Mouse (Mus musculus): Measurements from ENCODE around the gene Relt. TPM values are rescaled to one million over a fixed set of nuclear protein-coding genes. Genes with fewer than 3 reads are reported as not detected.

Relt gene
- total RNA-seq, 1 experiment = 16.1 TPM

DNA sequence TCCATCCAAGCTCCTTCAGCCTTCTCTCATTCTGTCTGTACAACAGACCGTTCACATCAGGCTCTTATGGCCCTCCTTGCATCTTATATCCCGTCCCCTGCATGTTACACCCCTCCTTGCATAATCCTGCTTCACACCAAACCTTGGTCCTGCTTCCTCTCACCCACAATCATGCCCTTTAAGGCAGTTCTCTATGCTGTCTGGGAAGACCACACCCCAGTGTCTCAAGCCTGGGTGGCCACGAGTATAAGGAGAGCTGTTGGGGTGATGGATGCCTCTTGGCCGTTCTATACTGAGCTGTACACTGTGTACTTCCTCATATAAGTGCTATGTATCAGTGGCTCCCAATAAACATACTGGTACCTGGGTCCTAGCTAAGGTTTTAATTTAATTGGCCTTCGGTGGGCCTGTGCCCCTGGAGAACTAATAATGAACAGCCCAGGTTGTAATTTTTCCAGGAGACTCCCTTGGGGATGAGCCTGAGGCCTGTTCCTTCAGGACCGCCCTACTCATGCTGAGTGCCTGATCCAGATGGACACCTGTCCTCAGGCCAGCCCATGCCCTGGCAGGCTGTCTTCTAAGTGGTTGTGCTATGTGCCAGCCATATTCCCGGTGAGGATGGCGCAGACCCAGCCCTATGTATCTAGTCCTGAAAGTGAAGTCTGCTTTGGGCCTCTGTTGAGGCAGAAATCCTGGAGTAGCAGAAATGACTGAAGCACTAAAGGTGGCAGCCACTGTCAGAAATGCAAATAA, 6.8 kb upstream of the Relt start:
- Histone ChIP-seq H3K9me3 (ENCODE audit: control insufficient read depth, insufficient read depth, low read depth, low read length) (no peaks in the 10 kb centered on the region), H3K4me1 (ENCODE audit: control insufficient read depth in 2 of 2, insufficient read depth in 2 of 2, low read length in 2 of 2, poor library complexity in 1 of 2) (no peaks in the 10 kb centered on the region; a peak in 1 of 4 replicates), H3K36me3 (ENCODE audit: control insufficient read depth, insufficient read depth, low read length, poor library complexity, severe bottlenecking) (peaks cover 12% of the 10 kb centered on the region; the same call in 1 of the 2 replicates), H3K9ac (ENCODE audit: insufficient read depth, low read depth, low read length, poor library complexity, severe bottlenecking) (no peak overlapping the region), H3K27ac (ENCODE audit: insufficient read depth, low read depth, low read length, poor library complexity, severe bottlenecking) (no peak overlapping the region), H3K4me3 (ENCODE audit: insufficient read depth in 1 of 2, low read depth in 1 of 2, low read length in 2 of 2, poor library complexity in 1 of 2, severe bottlenecking in 1 of 2) (no peak overlapping the region)
- no peak for TF ChIP-seq ZC3H11A (IDR thresholded peaks at IDR 0.05; ENCODE audit: borderline replicate concordance, low read depth, low read length)
- TF ChIP-seq MAFK (IDR thresholded peaks at IDR 0.05; ENCODE audit: insufficient read depth, low read depth, low read length) = no peak
- no peak for TF ChIP-seq HCFC1 (IDR thresholded peaks at IDR 0.05; ENCODE audit: borderline replicate concordance, insufficient read depth, low read length)
- TF ChIP-seq CHD2 (IDR thresholded peaks at IDR 0.05; ENCODE audit: low read depth, low read length) = no peak
- TF ChIP-seq ZNF384 (IDR thresholded peaks at IDR 0.05; ENCODE audit: low read depth, low read length) = no peak
- in situ Hi-C loops (cut with MboI; ENCODE audit: low sequenced_read_pairs in 2 of 2, unreplicated experiment in 2 of 2) = no loop called here
- DNase-seq (ENCODE audit: low read depth, low spot score) = no peak

DNA sequence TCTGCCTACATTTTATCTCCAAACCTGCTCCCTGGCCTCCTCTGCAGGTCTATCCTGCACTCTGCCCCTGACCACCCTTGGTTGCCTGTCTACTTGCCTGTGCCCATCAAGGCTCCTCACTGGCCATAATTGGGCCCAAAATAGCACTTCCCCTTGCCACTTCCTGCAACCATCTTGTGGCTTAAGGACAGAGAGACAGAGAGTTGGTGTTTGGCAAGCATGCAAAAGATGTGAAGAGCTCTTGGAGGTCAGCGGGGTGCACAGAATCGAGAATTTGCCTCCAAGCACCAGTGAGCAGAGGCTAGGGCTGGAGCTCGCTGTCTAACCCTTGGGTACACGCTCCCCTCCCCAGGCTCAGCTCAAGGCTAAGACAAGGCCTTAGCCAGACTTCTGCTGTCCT, 5.3 kb upstream of the Relt start:
- Histone ChIP-seq H3K27ac (ENCODE audit: insufficient read depth, low read depth, low read length, poor library complexity, severe bottlenecking) (no peak overlapping the region), H3K36me3 (ENCODE audit: control insufficient read depth, insufficient read depth, low read length, poor library complexity, severe bottlenecking) (peaks cover 9% of the 10 kb centered on the region; the same call in 1 of the 2 replicates), H3K9me3 (ENCODE audit: control insufficient read depth, insufficient read depth, low read depth, low read length) (no peaks in the 10 kb centered on the region), H3K4me1 (ENCODE audit: control insufficient read depth in 2 of 2, insufficient read depth in 2 of 2, low read length in 2 of 2, poor library complexity in 1 of 2) (no peaks in the 10 kb centered on the region; a peak in 1 of 4 replicates), H3K4me3 (ENCODE audit: insufficient read depth in 1 of 2, low read depth in 1 of 2, low read length in 2 of 2, poor library complexity in 1 of 2, severe bottlenecking in 1 of 2) (no peak overlapping the region), H3K9ac (ENCODE audit: insufficient read depth, low read depth, low read length, poor library complexity, severe bottlenecking) (no peak overlapping the region)
- DNase-seq (ENCODE audit: low read depth, low spot score) = no peak
- TF ChIP-seq HCFC1 (IDR thresholded peaks at IDR 0.05; ENCODE audit: borderline replicate concordance, insufficient read depth, low read length) = no peak
- no peak for TF ChIP-seq ZNF384 (IDR thresholded peaks at IDR 0.05; ENCODE audit: low read depth, low read length)
- no peak for TF ChIP-seq ZC3H11A (IDR thresholded peaks at IDR 0.05; ENCODE audit: borderline replicate concordance, low read depth, low read length)
- no peak for TF ChIP-seq MAFK (IDR thresholded peaks at IDR 0.05; ENCODE audit: insufficient read depth, low read depth, low read length)
- no peak for TF ChIP-seq CHD2 (IDR thresholded peaks at IDR 0.05; ENCODE audit: low read depth, low read length)
- in situ Hi-C loops (cut with MboI; ENCODE audit: low sequenced_read_pairs in 2 of 2, unreplicated experiment in 2 of 2) = no loop called here

DNA sequence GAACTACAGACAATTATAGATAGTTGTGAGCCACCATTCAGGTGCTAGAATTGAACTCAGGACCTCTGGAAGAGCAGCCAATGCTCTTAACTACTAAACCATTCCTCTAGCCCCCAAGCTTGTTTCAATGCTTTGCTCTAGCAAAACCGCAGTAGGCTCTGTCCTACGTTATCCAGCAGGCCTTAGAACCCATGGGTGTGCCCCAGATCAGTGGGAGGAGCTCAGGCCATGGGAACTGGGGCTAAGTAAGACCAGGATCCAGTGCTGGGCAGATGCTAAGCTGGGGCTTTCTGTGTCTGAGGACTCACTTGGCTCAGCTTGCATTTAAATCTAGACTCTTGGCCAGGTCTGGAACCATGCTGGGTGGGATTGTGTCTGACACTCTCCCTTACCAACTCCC, 4.3 kb upstream of the Relt start:
- H3K9me3 ChIP-seq (ENCODE audit: control insufficient read depth, insufficient read depth, low read depth, low read length) = no peaks in the 10 kb centered on the region
- in situ Hi-C loops (cut with MboI; ENCODE audit: low sequenced_read_pairs in 2 of 2, unreplicated experiment in 2 of 2) = no loop called here
- TF ChIP-seq ZC3H11A (IDR thresholded peaks at IDR 0.05; ENCODE audit: borderline replicate concordance, low read depth, low read length) = no peak
- no peak for TF ChIP-seq HCFC1 (IDR thresholded peaks at IDR 0.05; ENCODE audit: borderline replicate concordance, insufficient read depth, low read length)
- TF ChIP-seq MAFK (IDR thresholded peaks at IDR 0.05; ENCODE audit: insufficient read depth, low read depth, low read length) = no peak
- no peak for TF ChIP-seq CHD2 (IDR thresholded peaks at IDR 0.05; ENCODE audit: low read depth, low read length)
- TF ChIP-seq ZNF384 (IDR thresholded peaks at IDR 0.05; ENCODE audit: low read depth, low read length) = no peak
- H3K4me1 ChIP-seq (ENCODE audit: control insufficient read depth in 2 of 2, insufficient read depth in 2 of 2, low read length in 2 of 2, poor library complexity in 1 of 2) = no peaks in the 10 kb centered on the region; a peak in 1 of 4 replicates
- peaks cover 3% of the 10 kb centered on the region; the same call in 1 of the 2 replicates for H3K36me3 ChIP-seq (ENCODE audit: control insufficient read depth, insufficient read depth, low read length, poor library complexity, severe bottlenecking)
- no peak for DNase-seq (ENCODE audit: low read depth, low spot score)
- H3K9ac ChIP-seq (ENCODE audit: insufficient read depth, low read depth, low read length, poor library complexity, severe bottlenecking) = no peak overlapping the region
- no peak overlapping the region for H3K4me3 ChIP-seq (ENCODE audit: insufficient read depth in 1 of 2, low read depth in 1 of 2, low read length in 2 of 2, poor library complexity in 1 of 2, severe bottlenecking in 1 of 2)
- no peak overlapping the region for H3K27ac ChIP-seq (ENCODE audit: insufficient read depth, low read depth, low read length, poor library complexity, severe bottlenecking)

DNA sequence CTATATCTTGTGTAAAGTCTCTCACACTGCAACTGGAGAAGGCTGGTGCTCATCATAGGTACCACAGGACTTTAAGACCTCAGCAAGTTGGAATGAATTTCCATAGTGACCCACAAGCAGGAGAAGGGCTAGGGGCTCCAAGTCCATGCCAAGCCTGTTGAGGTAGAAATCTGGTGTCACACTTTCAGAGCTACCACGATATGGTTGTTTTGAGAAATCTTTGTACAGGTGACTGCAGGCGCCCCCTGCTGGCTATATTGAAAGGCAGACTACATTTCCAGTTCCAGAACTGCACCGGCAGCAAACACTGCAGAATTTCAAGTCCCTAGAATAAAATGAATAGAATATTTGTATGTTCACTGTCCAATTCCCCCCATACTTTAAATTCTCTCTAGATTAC, 3.4 kb upstream of the Relt start:
- TF ChIP-seq CHD2 (IDR thresholded peaks at IDR 0.05; ENCODE audit: low read depth, low read length) = no peak
- no peak for TF ChIP-seq ZC3H11A (IDR thresholded peaks at IDR 0.05; ENCODE audit: borderline replicate concordance, low read depth, low read length)
- TF ChIP-seq ZNF384 (IDR thresholded peaks at IDR 0.05; ENCODE audit: low read depth, low read length) = no peak
- TF ChIP-seq HCFC1 (IDR thresholded peaks at IDR 0.05; ENCODE audit: borderline replicate concordance, insufficient read depth, low read length) = no peak
- TF ChIP-seq MAFK (IDR thresholded peaks at IDR 0.05; ENCODE audit: insufficient read depth, low read depth, low read length) = no peak
- Histone ChIP-seq H3K9ac (ENCODE audit: insufficient read depth, low read depth, low read length, poor library complexity, severe bottlenecking) (no peak overlapping the region), H3K27ac (ENCODE audit: insufficient read depth, low read depth, low read length, poor library complexity, severe bottlenecking) (no peak overlapping the region), H3K4me1 (ENCODE audit: control insufficient read depth in 2 of 2, insufficient read depth in 2 of 2, low read length in 2 of 2, poor library complexity in 1 of 2) (peaks cover 0 to 4% of the 10 kb centered on the region in 2 experiments; a peak in 1 of 4 replicates), H3K4me3 (ENCODE audit: insufficient read depth in 1 of 2, low read depth in 1 of 2, low read length in 2 of 2, poor library complexity in 1 of 2, severe bottlenecking in 1 of 2) (no peak overlapping the region), H3K36me3 (ENCODE audit: control insufficient read depth, insufficient read depth, low read length, poor library complexity, severe bottlenecking) (no peaks in the 10 kb centered on the region), H3K9me3 (ENCODE audit: control insufficient read depth, insufficient read depth, low read depth, low read length) (no peaks in the 10 kb centered on the region)
- in situ Hi-C loops (cut with MboI; ENCODE audit: low sequenced_read_pairs in 2 of 2, unreplicated experiment in 2 of 2) = no loop called here
- DNase-seq (ENCODE audit: low read depth, low spot score) = peak; percentile 56
